Mouse (Mus musculus): ENCODE results near the gene Auts2. TPM values are rescaled to one million over a fixed set of nuclear protein-coding genes. Genes with fewer than 3 reads are reported as not detected.

Auts2 gene
- polyA plus RNA-seq, 1 experiment: 9.2 TPM

GRCm38 (mm10) chr5:132517879-132518278, 25.3 kb downstream of the Auts2 start:
- no peak for DNase-seq
- H3K27me3 ChIP-seq (replicated peaks; ENCODE audit: control insufficient read depth, insufficient read depth, low read length): no peaks in the 10 kb centered on the region
- H3K27ac ChIP-seq (ENCODE audit: insufficient read depth, low read depth, low read length): no peak overlapping the region
- no peak overlapping the region for H3K4me3 ChIP-seq (ENCODE audit: insufficient read depth, low read depth, low read length)
- TF ChIP-seq CTCF (conservative IDR thresholded peaks at IDR 0.05; ENCODE audit: insufficient read depth, insufficient read length, low read depth, low read length) (no peak), POLR2A (IDR thresholded peaks at IDR 0.05; ENCODE audit: low read depth, low read length) (no peak)
- no peaks in the 10 kb centered on the region for H3K4me1 ChIP-seq (ENCODE audit: control insufficient read depth, insufficient read depth, low read length)
- 73% methylated on average over 6 of the region's 6 CpGs for whole genome bisulfite sequencing
- no peaks in the 10 kb centered on the region for H3K36me3 ChIP-seq (ENCODE audit: control insufficient read depth, insufficient read depth, low read length)

- TF ChIP-seq CTCF (conservative IDR thresholded peaks at IDR 0.05; ENCODE audit: insufficient read depth, insufficient read length, low read depth, low read length): no peak
- TF ChIP-seq POLR2A (IDR thresholded peaks at IDR 0.05; ENCODE audit: low read depth, low read length): no peak
- H3K27ac ChIP-seq (ENCODE audit: insufficient read depth, low read depth, low read length): no peak overlapping the region
- no peaks in the 10 kb centered on the region for H3K36me3 ChIP-seq (ENCODE audit: control insufficient read depth, insufficient read depth, low read length)
- H3K4me3 ChIP-seq (ENCODE audit: insufficient read depth, low read depth, low read length): no peak overlapping the region
- H3K27me3 ChIP-seq (replicated peaks; ENCODE audit: control insufficient read depth, insufficient read depth, low read length): no peaks in the 10 kb centered on the region; the same call in 1 of the 2 replicates
- no peaks in the 10 kb centered on the region for H3K4me1 ChIP-seq (ENCODE audit: control insufficient read depth, insufficient read depth, low read length)
- WGBS: 90% methylated on average over 6 of the region's 6 CpGs
- no peak for DNase-seq
These were observed 28.6 kb downstream of the Auts2 start for GRCm38 (mm10) chr5:132514521-132514920.

- DNase-seq: no peak
- H3K27me3 ChIP-seq (replicated peaks; ENCODE audit: control insufficient read depth, insufficient read depth, low read length): no peaks in the 10 kb centered on the region; the same call in 1 of the 2 replicates
- H3K27ac ChIP-seq (ENCODE audit: insufficient read depth, low read depth, low read length): no peak overlapping the region
- WGBS: 58% methylated on average over 7 of the region's 7 CpGs
- no peaks in the 10 kb centered on the region for H3K4me1 ChIP-seq (ENCODE audit: control insufficient read depth, insufficient read depth, low read length)
- TF ChIP-seq POLR2A (IDR thresholded peaks at IDR 0.05; ENCODE audit: low read depth, low read length) (no peak), CTCF (conservative IDR thresholded peaks at IDR 0.05; ENCODE audit: insufficient read depth, insufficient read length, low read depth, low read length) (no peak)
- H3K4me3 ChIP-seq (ENCODE audit: insufficient read depth, low read depth, low read length): no peak overlapping the region
- no peaks in the 10 kb centered on the region for H3K36me3 ChIP-seq (ENCODE audit: control insufficient read depth, insufficient read depth, low read length)
These were observed 29.9 kb downstream of the Auts2 start for GRCm38 (mm10) chr5:132513206-132513605.

GRCm38 (mm10) chr5:132509464-132509885, 33.7 kb downstream of the Auts2 start:
- Histone ChIP-seq H3K27ac (ENCODE audit: insufficient read depth, low read depth, low read length) (no peak overlapping the region), H3K4me3 (ENCODE audit: insufficient read depth, low read depth, low read length) (no peak overlapping the region), H3K36me3 (ENCODE audit: control insufficient read depth, insufficient read depth, low read length) (no peaks in the 10 kb centered on the region), H3K27me3 (replicated peaks; ENCODE audit: control insufficient read depth, insufficient read depth, low read length) (no peaks in the 10 kb centered on the region; the same call in 1 of the 2 replicates), H3K4me1 (ENCODE audit: control insufficient read depth, insufficient read depth, low read length) (no peaks in the 10 kb centered on the region)
- 62% methylated on average over 9 of the region's 9 CpGs for WGBS
- TF ChIP-seq CTCF (conservative IDR thresholded peaks at IDR 0.05; ENCODE audit: insufficient read depth, insufficient read length, low read depth, low read length): no peak
- no peak for TF ChIP-seq POLR2A (IDR thresholded peaks at IDR 0.05; ENCODE audit: low read depth, low read length)
- DNase-seq: no peak

GRCm38 (mm10) chr5:132504893-132505292, 38.3 kb downstream of the Auts2 start:
- no peak for DNase-seq
- TF ChIP-seq POLR2A (IDR thresholded peaks at IDR 0.05; ENCODE audit: low read depth, low read length) (no peak), CTCF (conservative IDR thresholded peaks at IDR 0.05; ENCODE audit: insufficient read depth, insufficient read length, low read depth, low read length) (no peak)
- WGBS: 83% methylated on average over 1 of the region's 1 CpGs

GRCm38 (mm10) chr5:132503431-132503830, 39.7 kb downstream of the Auts2 start:
- H3K4me3 ChIP-seq (ENCODE audit: insufficient read depth, low read depth, low read length): no peak overlapping the region
- DNase-seq: no peak
- WGBS: 93% methylated on average over 2 of the region's 2 CpGs
- no peaks in the 10 kb centered on the region for H3K36me3 ChIP-seq (ENCODE audit: control insufficient read depth, insufficient read depth, low read length)
- TF ChIP-seq POLR2A (IDR thresholded peaks at IDR 0.05; ENCODE audit: low read depth, low read length) (no peak), CTCF (conservative IDR thresholded peaks at IDR 0.05; ENCODE audit: insufficient read depth, insufficient read length, low read depth, low read length) (0 out of 2 replicates have a peak, but pooled peaks have one; percentile 13)
- no peaks in the 10 kb centered on the region for H3K27me3 ChIP-seq (replicated peaks; ENCODE audit: control insufficient read depth, insufficient read depth, low read length)
- no peak overlapping the region for H3K27ac ChIP-seq (ENCODE audit: insufficient read depth, low read depth, low read length)
- no peaks in the 10 kb centered on the region for H3K4me1 ChIP-seq (ENCODE audit: control insufficient read depth, insufficient read depth, low read length)

More at GRCm38 (mm10) chr5:132504893-132505292, 38.3 kb downstream of the Auts2 start:
- Histone ChIP-seq H3K27ac (ENCODE audit: insufficient read depth, low read depth, low read length) (no peak overlapping the region), H3K36me3 (ENCODE audit: control insufficient read depth, insufficient read depth, low read length) (no peaks in the 10 kb centered on the region), H3K27me3 (replicated peaks; ENCODE audit: control insufficient read depth, insufficient read depth, low read length) (no peaks in the 10 kb centered on the region; the same call in 1 of the 2 replicates), H3K4me1 (ENCODE audit: control insufficient read depth, insufficient read depth, low read length) (no peaks in the 10 kb centered on the region), H3K4me3 (ENCODE audit: insufficient read depth, low read depth, low read length) (no peak overlapping the region)

- H3K27me3 ChIP-seq (replicated peaks; ENCODE audit: control insufficient read depth, insufficient read depth, low read length): no peaks in the 10 kb centered on the region
- H3K27ac ChIP-seq (ENCODE audit: insufficient read depth, low read depth, low read length): no peak overlapping the region
- no peak for DNase-seq
- 56% methylated on average over 5 of the region's 5 CpGs for WGBS
- H3K4me3 ChIP-seq (ENCODE audit: insufficient read depth, low read depth, low read length): no peak overlapping the region
- no peaks in the 10 kb centered on the region for H3K36me3 ChIP-seq (ENCODE audit: control insufficient read depth, insufficient read depth, low read length)
- TF ChIP-seq POLR2A (IDR thresholded peaks at IDR 0.05; ENCODE audit: low read depth, low read length): no peak
- TF ChIP-seq CTCF (conservative IDR thresholded peaks at IDR 0.05; ENCODE audit: insufficient read depth, insufficient read length, low read depth, low read length): no peak
- H3K4me1 ChIP-seq (ENCODE audit: control insufficient read depth, insufficient read depth, low read length): no peaks in the 10 kb centered on the region
These were observed 41.1 kb downstream of the Auts2 start for GRCm38 (mm10) chr5:132502036-132502435.

Measured in kidney, adult 2 months (tissue).